Mouse (Mus musculus) NIH3T3 (cell line): ENCODE results near the gene Ndrg4.

Source experiments
- DNase-seq: peaks from one replicate; pipeline ENCODE4 v3.0.0-alpha.2; 2012; ENCODE audit warnings: low read depth

The Ndrg4 gene

DNA sequence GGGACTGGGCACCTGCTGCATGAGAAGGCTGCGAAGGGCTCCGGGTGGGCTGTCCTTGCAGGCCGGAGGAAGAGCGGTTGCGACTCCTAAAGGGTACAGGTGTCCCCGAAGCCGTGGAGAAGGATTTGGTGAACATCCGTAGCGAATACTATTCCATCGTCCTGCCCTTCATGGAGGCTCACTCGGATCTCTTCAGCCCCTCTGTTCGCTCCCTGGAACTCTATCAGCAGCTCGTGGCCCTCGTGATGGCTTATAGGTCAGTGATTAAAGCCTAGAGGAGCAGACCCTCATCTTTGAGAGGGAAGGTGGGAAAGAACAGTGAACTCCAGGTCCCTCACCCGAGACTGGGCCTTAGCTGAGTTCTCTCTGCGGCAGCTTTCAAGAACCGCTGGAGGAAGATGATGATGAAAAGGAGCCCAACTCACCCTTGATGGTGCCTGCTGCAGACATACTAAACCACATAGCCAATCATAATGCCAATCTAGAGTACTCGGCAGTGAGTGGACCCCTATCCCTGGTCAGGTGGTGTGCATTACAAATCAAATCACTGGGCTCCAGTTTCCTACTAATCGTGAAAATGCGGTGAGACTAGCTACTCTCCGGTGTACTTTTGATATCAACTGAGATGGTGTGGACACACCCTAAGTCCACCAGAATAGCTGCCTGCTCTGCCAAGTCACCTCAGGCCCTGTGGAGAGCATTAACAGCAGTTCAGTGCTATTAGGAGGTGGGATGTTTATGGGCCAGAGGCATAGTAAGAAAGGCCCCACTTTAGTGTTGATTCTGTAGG, 40.0 kb downstream of the Ndrg4 start:
- no peak for DNase-seq

- DNase-seq, result no peak
Observed at GRCm38 (mm10) chr8:95727625-95728024, 50.8 kb downstream of the Ndrg4 start.

- DNase-seq, result peak; percentile 14
Observed at GRCm38 (mm10) chr8:95738596-95738995, 61.8 kb downstream of the Ndrg4 start.

- DNase-seq, result no peak
Observed at GRCm38 (mm10) chr8:95741732-95742131, 65.0 kb downstream of the Ndrg4 start.

DNA sequence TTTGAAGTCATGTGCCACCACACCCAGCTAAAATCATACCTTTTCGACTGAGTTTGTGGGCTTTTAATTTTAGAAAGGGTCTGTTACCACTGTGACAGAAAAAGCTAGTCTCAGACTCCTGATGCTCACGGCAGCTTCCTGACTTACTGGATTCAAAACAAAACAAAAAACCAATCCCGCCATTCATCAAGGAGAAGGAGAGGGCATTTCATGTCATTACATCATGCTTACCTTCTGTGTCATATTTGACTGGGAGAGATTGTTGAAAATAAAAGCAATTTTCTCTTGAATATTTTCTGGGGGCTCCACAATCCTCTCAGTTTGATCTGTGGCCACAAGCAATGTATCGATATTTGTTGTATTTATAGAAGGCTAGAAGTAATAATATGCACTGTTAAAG, 71.2 kb downstream of the Ndrg4 start:
- DNase-seq, result no peak

DNA sequence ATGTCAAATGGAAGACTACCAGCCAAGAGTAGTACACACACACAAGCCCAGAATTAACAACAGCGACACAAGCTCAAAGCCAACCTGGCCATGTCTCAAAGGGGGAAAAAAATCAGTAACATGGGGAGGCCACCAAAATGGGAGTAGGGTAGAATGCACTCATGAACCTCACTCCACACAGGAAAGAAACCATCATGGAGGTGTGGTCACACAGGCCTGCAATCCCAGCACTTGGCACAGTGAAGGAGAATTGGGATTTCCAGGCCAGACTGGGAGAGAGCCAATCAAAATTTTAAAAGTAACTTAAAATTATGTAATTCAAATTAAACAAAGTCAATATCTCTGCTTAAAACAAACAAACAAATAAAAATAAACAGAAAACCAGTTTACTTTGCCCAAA, 75.1 kb downstream of the Ndrg4 start:
- DNase-seq, result no peak

DNA sequence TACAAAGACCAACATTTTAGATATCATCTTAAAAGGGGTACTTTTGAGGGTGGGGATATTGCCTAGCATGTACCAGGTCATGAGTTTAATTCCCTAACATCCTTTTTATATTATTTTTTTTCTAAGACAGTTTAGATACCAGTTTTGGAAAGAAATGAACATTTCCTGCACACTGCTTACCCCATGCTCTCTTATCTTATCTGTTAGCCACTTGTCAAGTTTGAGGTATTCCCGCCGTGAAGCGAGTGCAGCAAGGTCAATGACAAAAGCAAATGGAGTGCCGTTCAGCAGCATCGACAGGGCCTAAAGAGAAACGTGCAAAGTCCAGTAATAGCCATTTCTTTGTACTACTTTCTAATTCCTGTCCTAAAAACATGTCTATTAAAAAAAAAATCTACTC, 83.5 kb downstream of the Ndrg4 start:
- no peak for DNase-seq

DNA sequence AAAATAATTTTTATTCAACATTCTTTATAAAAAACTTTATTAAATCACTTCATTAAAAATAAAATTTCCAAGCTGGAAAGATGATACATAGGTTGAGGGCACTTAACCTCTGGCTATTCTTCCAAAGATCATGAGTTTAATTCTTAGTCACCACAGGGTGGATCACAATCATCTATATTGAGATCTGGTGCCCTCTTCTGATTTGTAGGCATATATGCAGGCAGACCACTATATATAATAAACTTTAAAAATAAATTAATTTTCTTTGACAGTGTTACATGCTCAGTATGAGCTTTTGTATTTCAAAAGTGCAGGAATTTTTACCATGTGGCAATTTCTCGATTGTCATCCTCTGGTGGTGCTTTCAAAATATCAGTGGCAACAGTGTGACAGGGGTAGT, 87.4 kb downstream of the Ndrg4 start:
- peak; percentile 9 for DNase-seq
